Mouse (Mus musculus): ENCODE measurements around the gene Ryr2. TPM values are rescaled to one million over a fixed set of nuclear protein-coding genes. Genes with fewer than 3 reads are reported as not detected.

Gene Ryr2
- total and polyA plus RNA-seq, 3 experiments = 0.60 TPM; not detected in 2

DNA sequence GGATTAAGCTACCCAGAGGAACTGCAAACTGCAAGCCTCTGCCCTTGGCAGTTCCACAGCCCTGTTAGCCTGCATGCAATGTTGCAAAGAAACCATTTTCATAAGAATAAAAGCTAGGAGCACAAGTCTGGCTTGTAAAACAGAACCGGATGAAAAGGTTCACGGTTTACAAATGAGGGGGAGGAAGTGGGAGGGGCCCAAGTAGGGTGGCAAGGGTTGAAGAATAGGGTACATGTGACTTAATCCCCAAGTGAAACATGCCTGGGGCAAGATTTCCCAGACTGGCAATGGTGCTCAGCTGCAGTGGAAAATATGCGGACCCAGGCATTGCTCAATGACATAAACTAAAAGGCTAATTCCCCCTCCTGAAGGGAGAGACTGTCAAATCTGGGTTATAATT, 34.6 kb downstream of the Ryr2 start:
- H3K4me1 ChIP-seq (ENCODE audit: insufficient read depth, low read depth, low read length) = no peaks in the 10 kb centered on the region
- H3K36me3 ChIP-seq (replicated peaks) = no peaks in the 10 kb centered on the region
- peaks cover 6% of the 10 kb centered on the region; the same call in 1 of the 2 replicates for H3K27me3 ChIP-seq (ENCODE audit: insufficient read depth, low read length)
- ATAC-seq (ENCODE audit: extremely low read depth, insufficient number of reproducible peaks, low FRiP score, poor library complexity, severe bottlenecking) (no peak), DNase-seq (ENCODE audit: low spot score) (no peak)
- no peaks in the 10 kb centered on the region for H3K9me3 ChIP-seq (replicated peaks)
- no peak overlapping the region for H3K4me3 ChIP-seq (ENCODE audit: low read depth, low read length)
- no peak for TF ChIP-seq GATA2 (IDR thresholded peaks at IDR 0.05; ENCODE audit: borderline replicate concordance, low read depth, low read length)
- no peak for TF ChIP-seq GATA1 (IDR thresholded peaks at IDR 0.05; ENCODE audit: borderline replicate concordance, low read length)
- TF ChIP-seq TAL1 (conservative IDR thresholded peaks at IDR 0.05; ENCODE audit: low read depth, low read length) = no peak
- no peak for TF ChIP-seq POLR2AphosphoS5 (IDR thresholded peaks at IDR 0.05; ENCODE audit: insufficient replicate concordance, low read depth, low read length)
- no peak for TF ChIP-seq CTCF (IDR thresholded peaks at IDR 0.05; ENCODE audit: low read depth, low read length)

DNA sequence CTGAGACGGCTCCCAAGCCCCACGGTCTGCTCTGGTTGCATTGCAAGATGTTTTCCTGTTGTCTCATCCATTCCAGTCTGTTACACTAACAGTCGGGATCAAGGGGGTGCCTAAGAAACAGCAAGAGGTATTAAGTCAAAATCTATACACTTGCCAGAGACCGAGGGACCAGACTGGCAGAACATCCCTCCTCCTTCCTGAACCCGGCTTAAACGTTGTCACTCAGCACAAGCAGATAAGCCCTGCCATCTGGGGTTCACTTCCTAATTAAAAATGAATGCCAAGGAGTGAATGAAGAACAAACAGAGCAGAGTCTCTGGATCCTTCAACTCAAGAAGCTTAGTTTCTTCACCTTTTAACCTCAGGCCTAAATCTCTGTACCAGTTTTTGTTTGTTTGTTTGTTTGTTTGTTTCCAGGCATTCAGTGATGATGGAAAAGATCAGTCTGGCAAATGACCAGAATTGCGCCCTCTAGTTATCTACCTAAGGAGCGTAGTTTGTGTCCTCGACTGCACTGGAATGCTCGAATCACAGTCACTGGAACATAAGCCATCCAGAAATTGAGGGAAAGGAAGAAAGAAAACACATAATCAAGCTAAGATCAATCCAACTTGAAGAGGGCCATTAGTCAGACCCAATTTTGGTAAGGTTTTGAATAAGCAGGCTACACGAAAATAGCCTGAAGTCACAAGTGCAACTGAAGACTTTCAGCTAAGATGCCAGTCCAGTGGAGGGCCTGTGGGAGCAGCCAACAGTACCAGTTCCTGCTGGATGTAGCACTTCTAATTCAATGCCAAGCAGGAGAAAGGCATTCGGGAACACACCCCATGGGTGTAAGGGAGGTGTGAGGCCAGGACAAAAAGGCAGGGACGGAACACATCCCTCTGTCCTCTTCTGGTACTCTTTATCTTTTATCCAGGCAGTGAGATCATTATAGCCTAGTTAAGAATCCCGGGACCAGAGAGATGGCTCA, 36.3 kb downstream of the Ryr2 start:
- Histone ChIP-seq H3K9me3 (replicated peaks) (no peaks in the 10 kb centered on the region), H3K4me3 (ENCODE audit: low read depth, low read length) (no peak overlapping the region), H3K36me3 (replicated peaks) (no peaks in the 10 kb centered on the region), H3K27me3 (ENCODE audit: insufficient read depth, low read length) (peaks cover 6% of the 10 kb centered on the region; the same call in 1 of the 2 replicates), H3K4me1 (ENCODE audit: insufficient read depth, low read depth, low read length) (no peaks in the 10 kb centered on the region)
- DNase-seq (ENCODE audit: low spot score) = no peak
- TF ChIP-seq GATA1 (IDR thresholded peaks at IDR 0.05; ENCODE audit: borderline replicate concordance, low read length) (no peak), POLR2AphosphoS5 (IDR thresholded peaks at IDR 0.05; ENCODE audit: insufficient replicate concordance, low read depth, low read length) (no peak)
- ATAC-seq (ENCODE audit: extremely low read depth, insufficient number of reproducible peaks, low FRiP score, poor library complexity, severe bottlenecking) = no peak

DNA sequence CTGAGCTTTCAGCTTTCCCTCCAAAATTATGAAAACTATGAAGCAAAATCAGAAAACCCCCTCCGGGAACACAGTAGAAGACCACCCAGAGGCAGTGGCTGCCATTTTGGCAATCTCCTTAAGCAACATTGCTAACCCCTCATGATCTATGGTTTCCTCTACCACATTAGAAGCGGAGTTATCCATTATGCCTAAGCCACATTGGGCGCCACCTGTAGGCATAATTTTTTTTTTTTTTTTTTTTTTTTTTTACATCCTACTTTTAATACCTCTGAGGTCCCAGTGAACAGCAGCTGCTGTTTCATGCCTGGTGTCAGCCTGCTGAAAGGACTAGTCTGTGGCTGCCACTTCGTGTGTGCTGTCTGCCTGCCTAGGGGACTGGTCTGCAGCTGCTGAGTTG, 42.2 kb downstream of the Ryr2 start:
- no peak for DNase-seq (ENCODE audit: low spot score)
- no peak overlapping the region for H3K4me3 ChIP-seq (ENCODE audit: low read depth, low read length)
- no peaks in the 10 kb centered on the region for H3K9me3 ChIP-seq (replicated peaks)
- TF ChIP-seq TAL1 (conservative IDR thresholded peaks at IDR 0.05; ENCODE audit: low read depth, low read length) (no peak), POLR2AphosphoS5 (IDR thresholded peaks at IDR 0.05; ENCODE audit: insufficient replicate concordance, low read depth, low read length) (no peak), GATA1 (IDR thresholded peaks at IDR 0.05; ENCODE audit: borderline replicate concordance, low read length) (no peak), GATA2 (IDR thresholded peaks at IDR 0.05; ENCODE audit: borderline replicate concordance, low read depth, low read length) (no peak), CTCF (IDR thresholded peaks at IDR 0.05; ENCODE audit: low read depth, low read length) (no peak)
- no peaks in the 10 kb centered on the region for H3K36me3 ChIP-seq (replicated peaks)
- H3K4me1 ChIP-seq (ENCODE audit: insufficient read depth, low read depth, low read length) = no peaks in the 10 kb centered on the region
- H3K27me3 ChIP-seq (ENCODE audit: insufficient read depth, low read length) = peaks cover 4% of the 10 kb centered on the region; the same call in 1 of the 2 replicates
- ATAC-seq (ENCODE audit: extremely low read depth, insufficient number of reproducible peaks, low FRiP score, poor library complexity, severe bottlenecking) = no peak

DNA sequence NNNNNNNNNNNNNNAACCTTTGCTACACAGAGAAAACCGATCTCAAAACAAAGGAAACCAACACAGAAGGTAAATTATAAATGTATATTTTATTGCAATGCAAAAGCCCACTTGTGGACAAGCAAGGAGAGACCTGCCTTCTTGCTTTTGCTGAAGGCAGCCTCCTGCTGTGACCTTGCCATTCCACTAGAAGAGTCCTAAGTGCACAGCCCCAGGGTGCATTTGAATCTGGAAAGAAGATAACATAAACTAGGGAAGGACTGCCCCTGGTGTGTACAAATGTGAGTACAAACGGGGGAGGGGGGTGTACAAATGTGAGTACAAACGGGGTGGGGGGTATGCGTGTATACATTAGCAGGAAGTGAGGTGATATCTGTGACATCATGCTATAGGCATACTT, 43.2 kb downstream of the Ryr2 start:
- Histone ChIP-seq H3K4me3 (ENCODE audit: low read depth, low read length) (no peak overlapping the region), H3K9me3 (replicated peaks) (no peaks in the 10 kb centered on the region), H3K27me3 (ENCODE audit: insufficient read depth, low read length) (peaks cover 4% of the 10 kb centered on the region; the same call in 1 of the 2 replicates), H3K36me3 (replicated peaks) (no peaks in the 10 kb centered on the region), H3K4me1 (ENCODE audit: insufficient read depth, low read depth, low read length) (no peaks in the 10 kb centered on the region)
- DNase-seq (ENCODE audit: low spot score) (no peak), ATAC-seq (ENCODE audit: extremely low read depth, insufficient number of reproducible peaks, low FRiP score, poor library complexity, severe bottlenecking) (no peak)
- TF ChIP-seq TAL1 (conservative IDR thresholded peaks at IDR 0.05; ENCODE audit: low read depth, low read length) (no peak), GATA1 (IDR thresholded peaks at IDR 0.05; ENCODE audit: borderline replicate concordance, low read length) (no peak), GATA2 (IDR thresholded peaks at IDR 0.05; ENCODE audit: borderline replicate concordance, low read depth, low read length) (no peak), POLR2AphosphoS5 (IDR thresholded peaks at IDR 0.05; ENCODE audit: insufficient replicate concordance, low read depth, low read length) (no peak), CTCF (IDR thresholded peaks at IDR 0.05; ENCODE audit: low read depth, low read length) (no peak)

DNA sequence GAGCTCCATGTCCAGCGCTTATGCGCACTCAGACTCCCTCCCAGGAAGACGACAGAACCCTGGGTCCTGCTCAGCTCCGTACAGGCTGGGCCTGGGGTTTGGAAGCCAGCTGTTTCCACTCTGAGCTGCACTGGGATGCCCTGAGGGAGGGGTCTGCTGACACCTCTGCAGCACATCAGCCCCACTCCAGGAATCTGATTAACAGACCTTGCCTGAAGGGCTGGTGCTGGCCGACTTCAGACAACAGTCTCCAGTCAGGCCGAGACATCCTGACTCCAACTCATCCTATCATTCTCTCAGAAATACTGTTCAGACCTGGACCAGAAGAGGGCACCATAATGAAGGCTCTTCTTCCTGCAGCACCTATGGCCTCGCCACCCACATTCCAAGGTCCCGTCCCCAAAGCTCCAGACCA, 49.4 kb downstream of the Ryr2 start:
- TF ChIP-seq TAL1 (conservative IDR thresholded peaks at IDR 0.05; ENCODE audit: low read depth, low read length) (no peak), GATA2 (IDR thresholded peaks at IDR 0.05; ENCODE audit: borderline replicate concordance, low read depth, low read length) (no peak), CTCF (IDR thresholded peaks at IDR 0.05; ENCODE audit: low read depth, low read length) (no peak), POLR2AphosphoS5 (IDR thresholded peaks at IDR 0.05; ENCODE audit: insufficient replicate concordance, low read depth, low read length) (no peak), GATA1 (IDR thresholded peaks at IDR 0.05; ENCODE audit: borderline replicate concordance, low read length) (no peak)
- Histone ChIP-seq H3K9me3 (replicated peaks) (no peaks in the 10 kb centered on the region), H3K4me1 (ENCODE audit: insufficient read depth, low read depth, low read length) (no peaks in the 10 kb centered on the region), H3K27me3 (ENCODE audit: insufficient read depth, low read length) (peaks cover 7% of the 10 kb centered on the region), H3K36me3 (replicated peaks) (no peaks in the 10 kb centered on the region), H3K4me3 (ENCODE audit: low read depth, low read length) (no peak overlapping the region)
- ATAC-seq (ENCODE audit: extremely low read depth, insufficient number of reproducible peaks, low FRiP score, poor library complexity, severe bottlenecking) = no peak
- DNase-seq (ENCODE audit: low spot score) = no peak

DNA sequence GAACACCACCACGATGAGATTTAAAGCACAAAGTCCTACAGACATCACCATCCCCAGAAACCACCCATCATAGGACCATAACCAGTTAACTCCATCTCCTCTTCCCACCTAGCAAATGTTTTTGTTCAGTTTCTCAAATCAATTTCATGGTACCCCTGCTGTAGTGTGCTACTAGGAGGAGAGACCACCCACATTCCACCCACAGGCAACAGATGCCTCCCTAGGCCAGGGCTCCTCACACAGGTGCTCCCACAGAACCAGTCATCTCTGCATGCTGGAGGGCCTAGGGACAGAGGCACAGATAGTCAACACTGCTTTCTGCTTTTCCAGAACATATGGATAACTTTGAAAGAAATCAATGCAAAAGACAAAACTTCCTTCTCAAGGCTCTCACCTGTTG, 50.8 kb downstream of the Ryr2 start:
- no peak for DNase-seq (ENCODE audit: low spot score)
- Histone ChIP-seq H3K27me3 (ENCODE audit: insufficient read depth, low read length) (peaks cover 2% of the 10 kb centered on the region; the same call in 1 of the 2 replicates), H3K9me3 (replicated peaks) (no peaks in the 10 kb centered on the region), H3K36me3 (replicated peaks) (no peaks in the 10 kb centered on the region), H3K4me1 (ENCODE audit: insufficient read depth, low read depth, low read length) (no peaks in the 10 kb centered on the region), H3K4me3 (ENCODE audit: low read depth, low read length) (no peak overlapping the region)
- ATAC-seq (ENCODE audit: extremely low read depth, insufficient number of reproducible peaks, low FRiP score, poor library complexity, severe bottlenecking) = no peak
- TF ChIP-seq TAL1 (conservative IDR thresholded peaks at IDR 0.05; ENCODE audit: low read depth, low read length) (no peak), POLR2AphosphoS5 (IDR thresholded peaks at IDR 0.05; ENCODE audit: insufficient replicate concordance, low read depth, low read length) (no peak), CTCF (IDR thresholded peaks at IDR 0.05; ENCODE audit: low read depth, low read length) (no peak), GATA2 (IDR thresholded peaks at IDR 0.05; ENCODE audit: borderline replicate concordance, low read depth, low read length) (no peak), GATA1 (IDR thresholded peaks at IDR 0.05; ENCODE audit: borderline replicate concordance, low read length) (no peak)

Measured in G1E (cell line).